Mouse (Mus musculus): ENCODE results near the gene 1700025G04Rik.

GRCm38 (mm10) chr1:152088791-152089401, 1.0 kb downstream of the 1700025G04Rik start:
- no peak for TF ChIP-seq GATA1 (IDR thresholded peaks at IDR 0.05; ENCODE audit: low read length)
- no peak for TF ChIP-seq TAL1 (IDR thresholded peaks at IDR 0.05; ENCODE audit: low read length)
